Mouse (Mus musculus) erythroblast, embryonic 14.5 days (primary cell): ENCODE measurements around the gene Enpp6.

Source experiments
- GATA1 ChIP-seq: IDR thresholded peaks from 2 replicates; pipeline ENCODE4 v1.6.1; 2012; ENCODE audit warnings: low read length, inconsistent platforms, mixed read lengths
- TAL1 ChIP-seq: IDR thresholded peaks from 3 replicates; pipeline ENCODE4 v1.6.1; 2012; ENCODE audit warnings: low read length, inconsistent platforms, mixed read lengths

DNA sequence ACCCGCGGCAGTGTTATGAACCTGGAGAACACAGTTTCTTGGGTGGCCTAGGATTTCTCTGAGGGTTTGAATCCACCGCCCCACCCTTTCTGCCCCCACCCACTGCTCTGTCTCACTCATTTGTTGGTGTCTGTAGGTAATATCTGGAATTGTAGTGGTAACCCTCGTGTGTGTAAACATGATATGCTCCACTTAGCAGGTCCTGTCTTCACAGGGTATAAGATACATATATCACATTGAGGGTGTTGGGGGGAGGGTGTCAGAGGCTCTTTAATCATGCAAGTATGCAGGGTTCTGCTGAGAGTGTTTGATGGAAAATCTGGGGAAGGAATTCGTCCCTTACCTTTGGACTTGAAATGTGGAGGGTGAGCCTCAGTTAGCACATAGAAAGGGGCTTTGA, 149.4 kb downstream of the Enpp6 start:
- TF ChIP-seq GATA1 (no peak), TAL1 (no peak)
